Mouse (Mus musculus) kidney, embryonic 16.5 days (tissue): ENCODE results near the gene Eps8. TPM values are rescaled to one million over a fixed set of nuclear protein-coding genes. Genes with fewer than 3 reads are reported as not detected.

Experiments used
- ATAC-seq: fragments of 200-750 bp; cut with Nextera tagmentation; 2 replicates; pipeline ENCODE4 v1.8.0; 2017; ENCODE audit warnings: moderate TSS enrichment; ENCODE audit not compliant: low FRiP score, low TSS enrichment
- H3K27ac ChIP-seq: fragments of 300-500 bp; sonication (generic); 2 replicates; pipeline ENCODE4 v1.5.1; 2014; ENCODE audit warnings: low read length
- H3K27me3 ChIP-seq: fragments of 300-500 bp; sonication (generic); 2 replicates; pipeline ENCODE4 v1.6.1; 2014; ENCODE audit warnings: low read length, control low read depth, mixed read lengths; ENCODE audit not compliant: insufficient read depth
- H3K36me3 ChIP-seq: fragments of 300-500 bp; sonication (generic); 2 replicates; pipeline ENCODE4 v1.6.1; 2014; ENCODE audit warnings: low read length, control low read depth, mixed read lengths; ENCODE audit not compliant: insufficient read depth
- H3K4me1 ChIP-seq: fragments of 300-500 bp; sonication (generic); 2 replicates; pipeline ENCODE4 v1.6.1; 2014; ENCODE audit warnings: low read length, control low read depth, mixed read lengths; ENCODE audit not compliant: insufficient read depth
- H3K4me2 ChIP-seq: fragments of 300-500 bp; sonication (generic); replicated peaks from 2 replicates; pipeline ENCODE4 v1.6.1; 2014; ENCODE audit warnings: low read depth, low read length
- H3K4me3 ChIP-seq: fragments of 300-500 bp; sonication (generic); 2 replicates; pipeline ENCODE4 v1.5.1; 2014; ENCODE audit warnings: mild to moderate bottlenecking, low read length
- H3K9ac ChIP-seq: fragments of 300-500 bp; sonication (generic); replicated peaks from 2 replicates; pipeline ENCODE4 v1.6.1; 2014; ENCODE audit warnings: low read length
- H3K9me3 ChIP-seq: fragments of 300-500 bp; sonication (generic); 2 replicates; pipeline ENCODE4 v1.6.1; 2016; ENCODE audit warnings: low read length, control low read depth
- WGBS: fragments of 180-500 bp; shearing (Covaris S2); extraction: QIAGEN DNeasy Blood & Tissue Kit; methylation state at CpG from one replicate; pipeline ENCODE4 v1.1.7; 2014; 5-methylcytosine and 5-hydroxymethylcytosine counted together
- polyA plus RNA-seq: library from polyadenylated mRNA; unstranded; fragments of >200 nt; fragmentation: Nextera tagmentation; extraction: Ambion mirVana; gene quantifications from 2 replicates; pipeline ENCODE4 v1.2.1, GENCODE M21; 2015

Gene Eps8
- polyA plus RNA-seq, 1 experiment from 2014 or later, result 43.0 TPM

- H3K27me3 ChIP-seq, result no peaks in the 10 kb centered on the region
- H3K9me3 ChIP-seq, result no peaks in the 10 kb centered on the region
- H3K9ac ChIP-seq, result no peak overlapping the region
- no peaks in the 10 kb centered on the region for H3K36me3 ChIP-seq
- no peak overlapping the region for H3K4me3 ChIP-seq
- H3K27ac ChIP-seq, result no peak overlapping the region
- 63% methylated on average over 19 of the region's 19 CpGs for whole genome bisulfite sequencing
- 0 out of 2 replicates have a peak, but pooled peaks cover 3% of the 10 kb centered on the region for H3K4me1 ChIP-seq
- no peak for ATAC-seq
- H3K4me2 ChIP-seq, result no peak overlapping the region
Measured at GRCm38 (mm10) chr6:137582207-137582889, 72.3 kb downstream of the Eps8 start.

GRCm38 (mm10) chr6:137581331-137582010 is 73.2 kb downstream of the Eps8 start:
- Histone ChIP-seq H3K9ac (no peak overlapping the region), H3K27me3 (no peaks in the 10 kb centered on the region), H3K27ac (no peak overlapping the region), H3K4me2 (no peak overlapping the region), H3K4me1 (0 out of 2 replicates have a peak, but pooled peaks cover 3% of the 10 kb centered on the region), H3K36me3 (no peaks in the 10 kb centered on the region), H3K9me3 (no peaks in the 10 kb centered on the region), H3K4me3 (no peak overlapping the region)
- ATAC-seq, result no peak
- WGBS, result 74% methylated on average over 6 of the region's 6 CpGs

GRCm38 (mm10) chr6:137580503-137580902 is 74.2 kb downstream of the Eps8 start:
- Histone ChIP-seq H3K36me3 (no peaks in the 10 kb centered on the region), H3K9me3 (no peaks in the 10 kb centered on the region), H3K9ac (no peak overlapping the region), H3K4me3 (no peak overlapping the region), H3K4me1 (0 out of 2 replicates have a peak, but pooled peaks cover 3% of the 10 kb centered on the region), H3K27ac (no peak overlapping the region), H3K4me2 (no peak overlapping the region), H3K27me3 (no peaks in the 10 kb centered on the region)
- no peak for ATAC-seq
- WGBS, result 87% methylated on average over 5 of the region's 5 CpGs

GRCm38 (mm10) chr6:137576670-137577371 is 77.9 kb downstream of the Eps8 start:
- no peaks in the 10 kb centered on the region for H3K36me3 ChIP-seq
- no peak overlapping the region for H3K27ac ChIP-seq
- no peaks in the 10 kb centered on the region for H3K4me1 ChIP-seq
- WGBS, result 70% methylated on average over 12 of the region's 12 CpGs
- no peak overlapping the region for H3K9ac ChIP-seq
- H3K4me2 ChIP-seq, result no peak overlapping the region
- ATAC-seq, result no peak
- no peaks in the 10 kb centered on the region for H3K9me3 ChIP-seq
- no peaks in the 10 kb centered on the region for H3K27me3 ChIP-seq
- no peak overlapping the region for H3K4me3 ChIP-seq

- ATAC-seq, result no peak
Measured at GRCm38 (mm10) chr6:137576091-137576490, 78.6 kb downstream of the Eps8 start.

GRCm38 (mm10) chr6:137573897-137574296 is 80.8 kb downstream of the Eps8 start:
- no peaks in the 10 kb centered on the region for H3K9me3 ChIP-seq
- H3K27ac ChIP-seq, result no peak overlapping the region
- no peaks in the 10 kb centered on the region for H3K27me3 ChIP-seq
- 61% methylated on average over 7 of the region's 7 CpGs for WGBS
- ATAC-seq, result no peak
- H3K4me2 ChIP-seq, result no peak overlapping the region
- peaks cover 8% of the 10 kb centered on the region; the same call in 1 of the 2 replicates for H3K4me1 ChIP-seq
- no peaks in the 10 kb centered on the region for H3K36me3 ChIP-seq
- no peak overlapping the region for H3K9ac ChIP-seq
- H3K4me3 ChIP-seq, result no peak overlapping the region

More at GRCm38 (mm10) chr6:137576091-137576490, 78.6 kb downstream of the Eps8 start:
- Histone ChIP-seq H3K4me1 (0 out of 2 replicates have a peak, but pooled peaks cover under 1% of the 10 kb centered on the region), H3K4me3 (no peak overlapping the region), H3K27me3 (no peaks in the 10 kb centered on the region), H3K4me2 (no peak overlapping the region), H3K9ac (no peak overlapping the region), H3K9me3 (no peaks in the 10 kb centered on the region), H3K27ac (no peak overlapping the region), H3K36me3 (no peaks in the 10 kb centered on the region)
- 89% methylated on average over 4 of the region's 4 CpGs for WGBS

- peak; percentile 93 for ATAC-seq
- WGBS, result 51% methylated on average over 9 of the region's 9 CpGs
- Histone ChIP-seq H3K4me2 (peak overlapping the region; percentile 32), H3K4me3 (peak overlapping the region; percentile 35), H3K36me3 (no peaks in the 10 kb centered on the region), H3K4me1 (peaks cover 8% of the 10 kb centered on the region; the same call in 1 of the 2 replicates), H3K9me3 (peaks cover 2% of the 10 kb centered on the region; the same call in 1 of the 2 replicates), H3K27ac (peak overlapping the region; percentile 82), H3K9ac (no peak overlapping the region), H3K27me3 (no peaks in the 10 kb centered on the region)
Measured at GRCm38 (mm10) chr6:137570718-137571131, 84.0 kb downstream of the Eps8 start.

- H3K4me3 ChIP-seq, result peak overlapping the region; percentile 35
- peak overlapping the region; percentile 82; the same call in 1 of the 2 replicates for H3K27ac ChIP-seq
- H3K4me1 ChIP-seq, result peaks cover 8% of the 10 kb centered on the region; the same call in 1 of the 2 replicates
- peak overlapping the region; percentile 32 for H3K4me2 ChIP-seq
- no peak for ATAC-seq
- H3K9ac ChIP-seq, result no peak overlapping the region
- H3K27me3 ChIP-seq, result no peaks in the 10 kb centered on the region
- H3K36me3 ChIP-seq, result no peaks in the 10 kb centered on the region
- peaks cover 2% of the 10 kb centered on the region; the same call in 1 of the 2 replicates for H3K9me3 ChIP-seq
- WGBS, result 71% methylated on average over 5 of the region's 5 CpGs
Measured at GRCm38 (mm10) chr6:137570019-137570418, 84.7 kb downstream of the Eps8 start.

- H3K9me3 ChIP-seq, result peaks cover 2% of the 10 kb centered on the region; the same call in 1 of the 2 replicates
- H3K4me1 ChIP-seq, result peaks cover 8% of the 10 kb centered on the region; the same call in 1 of the 2 replicates
- WGBS, result 71% methylated on average over 6 of the region's 6 CpGs
- H3K4me2 ChIP-seq, result peak overlapping the region; percentile 37
- H3K9ac ChIP-seq, result no peak overlapping the region
- H3K27me3 ChIP-seq, result no peaks in the 10 kb centered on the region
- H3K27ac ChIP-seq, result peak overlapping the region; percentile 34; the same call in 1 of the 2 replicates
- H3K36me3 ChIP-seq, result no peaks in the 10 kb centered on the region
- peak overlapping the region; percentile 14 for H3K4me3 ChIP-seq
- no peak for ATAC-seq
Measured at GRCm38 (mm10) chr6:137569071-137569470, 85.6 kb downstream of the Eps8 start.
